Mouse (Mus musculus) embryonic facial prominence, embryonic 13.5 days (tissue): ENCODE measurements around the gene Myh10. TPM values are rescaled to one million over a fixed set of nuclear protein-coding genes. Genes with fewer than 3 reads are reported as not detected.

Experiments
- ATAC-seq: fragments of 200-750 bp; cut with Nextera tagmentation; 2 replicates; pipeline ENCODE4 v1.8.0; 2017; ENCODE audit warnings: low read depth; ENCODE audit not compliant: insufficient number of reproducible peaks, insufficient read depth, low FRiP score, low TSS enrichment
- H3K27ac ChIP-seq: fragments of 300-500 bp; sonication (generic); 2 replicates; pipeline ENCODE4 v1.5.1; 2015; ENCODE audit warnings: moderate library complexity, mild to moderate bottlenecking, inconsistent platforms
- H3K27me3 ChIP-seq: fragments of 300-500 bp; sonication (generic); 2 replicates; pipeline ENCODE4 v1.6.1; 2015; ENCODE audit warnings: mild to moderate bottlenecking, inconsistent platforms
- H3K36me3 ChIP-seq: fragments of 300-500 bp; sonication (generic); 2 replicates; pipeline ENCODE4 v1.6.1; 2015; ENCODE audit warnings: mild to moderate bottlenecking, inconsistent platforms
- H3K4me1 ChIP-seq: fragments of 300-500 bp; sonication (generic); 2 replicates; pipeline ENCODE4 v1.6.1; 2015; ENCODE audit warnings: inconsistent platforms
- H3K4me2 ChIP-seq: fragments of 300-500 bp; sonication (generic); 2 replicates; pipeline ENCODE4 v1.6.1; 2015; ENCODE audit warnings: moderate library complexity, mild to moderate bottlenecking, inconsistent platforms
- H3K4me3 ChIP-seq: fragments of 300-500 bp; sonication (generic); 2 replicates; pipeline ENCODE4 v1.5.1; 2015; ENCODE audit warnings: mild to moderate bottlenecking, inconsistent platforms
- H3K9ac ChIP-seq: fragments of 300-500 bp; sonication (generic); 2 replicates; pipeline ENCODE4 v1.6.1; 2015; ENCODE audit warnings: mild to moderate bottlenecking, inconsistent platforms
- H3K9me3 ChIP-seq: fragments of 300-500 bp; sonication (generic); 2 replicates; pipeline ENCODE4 v1.6.1; 2016; ENCODE audit warnings: inconsistent platforms
- WGBS: fragments of 180-500 bp; shearing (Covaris S2); methylation state at CpG from one replicate; pipeline ENCODE4 v1.1.7; 2015; ENCODE audit warnings: mixed read lengths; 5-methylcytosine and 5-hydroxymethylcytosine counted together
- polyA plus RNA-seq: library from polyadenylated mRNA; unstranded; fragments of >200 nt; fragmentation: Nextera tagmentation; extraction: Ambion mirVana; gene quantifications from 2 replicates; pipeline ENCODE4 v1.2.1, GENCODE M21; 2015

Gene Myh10
- polyA plus RNA-seq, 1 experiment from 2014 or later: 126 TPM

GRCm38 (mm10) chr11:68853611-68854401 lies 162.4 kb downstream of the Myh10 start:
- Histone ChIP-seq H3K4me3 (peak overlapping the region; percentile 96), H3K27me3 (no peaks in the 10 kb centered on the region; the same call in 1 of the 2 replicates), H3K9me3 (no peaks in the 10 kb centered on the region), H3K4me2 (peak overlapping the region; percentile 74), H3K36me3 (no peaks in the 10 kb centered on the region), H3K9ac (peak overlapping the region; percentile 66), H3K4me1 (peaks cover 26% of the 10 kb centered on the region), H3K27ac (peak overlapping the region; percentile 99)
- ATAC-seq: no peak
- WGBS: 47% methylated on average over 14 of the region's 14 CpGs

GRCm38 (mm10) chr11:68854621-68855020 lies 163.3 kb downstream of the Myh10 start:
- Histone ChIP-seq H3K9me3 (no peaks in the 10 kb centered on the region), H3K4me2 (0 out of 2 replicates have a peak overlapping the region, but pooled peaks have one; percentile 7), H3K4me1 (peaks cover 23% of the 10 kb centered on the region), H3K27ac (no peak overlapping the region), H3K36me3 (no peaks in the 10 kb centered on the region), H3K9ac (no peak overlapping the region), H3K4me3 (no peak overlapping the region), H3K27me3 (no peaks in the 10 kb centered on the region; the same call in 1 of the 2 replicates)
- 91% methylated on average over 3 of the region's 3 CpGs for WGBS
- ATAC-seq: no peak

GRCm38 (mm10) chr11:68857329-68857728 lies 166.0 kb downstream of the Myh10 start:
- no peak overlapping the region for H3K4me2 ChIP-seq
- no peaks in the 10 kb centered on the region; the same call in 1 of the 2 replicates for H3K27me3 ChIP-seq
- no peaks in the 10 kb centered on the region for H3K36me3 ChIP-seq
- WGBS: 83% methylated on average over 3 of the region's 3 CpGs
- H3K4me3 ChIP-seq: no peak overlapping the region
- H3K27ac ChIP-seq: no peak overlapping the region
- no peak overlapping the region for H3K9ac ChIP-seq
- H3K4me1 ChIP-seq: peaks cover 7% of the 10 kb centered on the region
- ATAC-seq: no peak
- H3K9me3 ChIP-seq: no peaks in the 10 kb centered on the region

- WGBS: 79% methylated on average over 8 of the region's 8 CpGs
- H3K4me3 ChIP-seq: no peak overlapping the region
- H3K36me3 ChIP-seq: no peaks in the 10 kb centered on the region
- H3K27me3 ChIP-seq: no peaks in the 10 kb centered on the region; the same call in 1 of the 2 replicates
- no peak for ATAC-seq
- H3K9ac ChIP-seq: no peak overlapping the region
- no peak overlapping the region for H3K27ac ChIP-seq
- no peaks in the 10 kb centered on the region for H3K4me1 ChIP-seq
- no peaks in the 10 kb centered on the region for H3K9me3 ChIP-seq
- H3K4me2 ChIP-seq: no peak overlapping the region
These were observed 168.7 kb downstream of the Myh10 start for GRCm38 (mm10) chr11:68859943-68860593.

- no peak for ATAC-seq
- Histone ChIP-seq H3K36me3 (no peaks in the 10 kb centered on the region), H3K4me2 (no peak overlapping the region), H3K27me3 (no peaks in the 10 kb centered on the region; the same call in 1 of the 2 replicates), H3K27ac (no peak overlapping the region), H3K9me3 (no peaks in the 10 kb centered on the region), H3K4me3 (no peak overlapping the region), H3K9ac (no peak overlapping the region), H3K4me1 (no peaks in the 10 kb centered on the region)
- 70% methylated on average over 2 of the region's 2 CpGs for WGBS
These were observed 170.9 kb downstream of the Myh10 start for GRCm38 (mm10) chr11:68862260-68862659.

- Histone ChIP-seq H3K27me3 (no peaks in the 10 kb centered on the region; the same call in 1 of the 2 replicates), H3K4me1 (no peaks in the 10 kb centered on the region), H3K4me2 (no peak overlapping the region), H3K27ac (no peak overlapping the region), H3K4me3 (no peak overlapping the region), H3K9ac (no peak overlapping the region), H3K36me3 (no peaks in the 10 kb centered on the region), H3K9me3 (no peaks in the 10 kb centered on the region)
- 65% methylated on average over 4 of the region's 4 CpGs for WGBS
- no peak for ATAC-seq
These were observed 172.3 kb downstream of the Myh10 start for GRCm38 (mm10) chr11:68863631-68864091.

- no peak overlapping the region for H3K9ac ChIP-seq
- no peak overlapping the region for H3K4me3 ChIP-seq
- no peak overlapping the region for H3K4me2 ChIP-seq
- H3K4me1 ChIP-seq: no peaks in the 10 kb centered on the region
- no peaks in the 10 kb centered on the region for H3K9me3 ChIP-seq
- H3K27ac ChIP-seq: no peak overlapping the region
- 60% methylated on average over 9 of the region's 9 CpGs for WGBS
- no peaks in the 10 kb centered on the region for H3K36me3 ChIP-seq
- no peaks in the 10 kb centered on the region for H3K27me3 ChIP-seq
- no peak for ATAC-seq
These were observed 173.3 kb downstream of the Myh10 start for GRCm38 (mm10) chr11:68864544-68865189.

Other genes with a start within 250 kb of the Myh10 start
- 1.6 and 2.2 TPM in 2 replicates for gene Pik3r6, start 188.5 kb upstream of the Myh10 start, polyA plus RNA-seq
- gene Mfsd6l, start 135.4 kb upstream of the Myh10 start, polyA plus RNA-seq: 0.48 and 1.1 TPM in 2 replicates
- 0.26 TPM in 1 of 2 replicates, not detected in the other for gene Ccdc42, start 104.5 kb upstream of the Myh10 start, polyA plus RNA-seq
- gene Ndel1, start 180.3 kb downstream of the Myh10 start, polyA plus RNA-seq: 90.9 and 97.2 TPM in 2 replicates
- 0.26 and 0.30 TPM in 2 replicates for gene Rnf222, start 197.0 kb downstream of the Myh10 start, polyA plus RNA-seq
- 1,181 and 1,252 TPM in 2 replicates for gene Rpl26, start 210.0 kb downstream of the Myh10 start, polyA plus RNA-seq
- not detected in 2 replicates for gene Odf4, start 235.5 kb downstream of the Myh10 start, polyA plus RNA-seq